Mouse (Mus musculus): ENCODE results near the gene Cnot8. TPM values are rescaled to one million over a fixed set of nuclear protein-coding genes. Genes with fewer than 3 reads are reported as not detected.

Gene Cnot8
- polyA plus RNA-seq, 1 experiment: 0.36 TPM

DNA sequence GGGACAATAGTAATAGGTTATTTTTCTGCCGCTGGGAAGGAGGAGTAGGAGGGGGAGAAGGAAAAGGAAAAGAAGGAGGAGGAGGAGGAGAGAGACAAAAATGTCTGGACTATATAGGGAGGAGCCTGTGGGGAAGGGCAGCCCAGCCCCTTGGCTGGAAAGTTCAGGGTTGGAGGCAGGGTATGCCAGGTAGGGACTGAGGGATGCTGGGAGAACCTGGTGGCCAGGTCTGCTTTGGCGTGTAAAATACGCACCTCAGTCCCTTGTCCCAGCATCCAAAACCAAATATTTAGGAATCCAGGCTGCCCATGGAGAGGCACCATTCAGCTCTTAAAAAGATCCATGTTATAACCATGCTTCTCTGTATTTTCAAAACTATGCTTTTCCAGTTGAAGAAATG lies 1.8 kb upstream of the Cnot8 start:
- Histone ChIP-seq H3K27me3 (ENCODE audit: control insufficient read depth) (peaks cover 14% of the 10 kb centered on the region), H3K4me3 (replicated peaks) (no peak overlapping the region), H3K36me3 (ENCODE audit: control insufficient read depth) (no peaks in the 10 kb centered on the region; the same call in 1 of the 2 replicates), H3K9me3 (ENCODE audit: control insufficient read depth, low read length) (no peaks in the 10 kb centered on the region), H3K4me1 (ENCODE audit: control insufficient read depth) (peaks cover 41% of the 10 kb centered on the region)
- TF ChIP-seq TAL1 (IDR thresholded peaks at IDR 0.05; ENCODE audit: low read length) (no peak), GATA1 (IDR thresholded peaks at IDR 0.05; ENCODE audit: low read length) (no peak)

DNA sequence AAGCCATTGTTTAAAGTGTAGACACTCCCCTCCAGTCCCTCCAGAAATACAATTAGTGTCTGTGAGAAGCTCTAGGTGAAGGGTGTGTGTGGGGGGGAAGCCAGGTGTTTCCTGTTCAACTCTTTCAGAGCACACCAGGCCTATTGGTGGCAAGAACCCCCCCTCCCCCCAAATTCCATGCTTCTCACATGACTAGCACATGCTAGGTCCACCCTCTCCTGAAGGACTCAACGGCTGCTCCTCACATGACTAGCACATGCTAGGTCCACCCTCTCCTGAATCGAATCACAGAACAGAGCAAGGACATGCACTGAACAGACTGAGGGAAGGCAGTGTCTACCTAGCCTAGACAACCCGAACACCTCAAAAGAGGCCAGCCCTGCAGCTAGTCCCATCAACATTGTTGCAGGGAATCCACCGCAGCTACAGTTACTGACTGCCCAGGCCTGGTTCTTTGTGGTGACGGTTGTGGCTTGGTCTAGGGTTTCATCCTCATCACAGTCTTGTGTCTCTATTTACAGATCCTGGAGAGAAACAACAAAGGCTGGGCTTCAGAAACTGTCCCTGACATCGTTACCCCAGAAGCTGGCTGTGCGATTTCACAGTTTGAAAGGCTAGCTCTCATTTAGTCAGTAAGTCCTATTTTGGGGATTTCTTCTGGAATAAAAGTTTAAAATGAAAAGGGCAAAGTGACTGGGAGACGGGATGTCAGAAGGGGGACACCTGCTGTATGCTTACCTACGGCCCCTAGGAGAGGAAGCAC lies 1.2 kb upstream of the Cnot8 start:
- Histone ChIP-seq H3K9me3 (ENCODE audit: control insufficient read depth, low read length) (no peaks in the 10 kb centered on the region), H3K4me3 (replicated peaks) (peak overlapping the region; percentile 79)
- TF ChIP-seq TAL1 (IDR thresholded peaks at IDR 0.05; ENCODE audit: low read length) (no peak), GATA1 (IDR thresholded peaks at IDR 0.05; ENCODE audit: low read length) (no peak)

DNA sequence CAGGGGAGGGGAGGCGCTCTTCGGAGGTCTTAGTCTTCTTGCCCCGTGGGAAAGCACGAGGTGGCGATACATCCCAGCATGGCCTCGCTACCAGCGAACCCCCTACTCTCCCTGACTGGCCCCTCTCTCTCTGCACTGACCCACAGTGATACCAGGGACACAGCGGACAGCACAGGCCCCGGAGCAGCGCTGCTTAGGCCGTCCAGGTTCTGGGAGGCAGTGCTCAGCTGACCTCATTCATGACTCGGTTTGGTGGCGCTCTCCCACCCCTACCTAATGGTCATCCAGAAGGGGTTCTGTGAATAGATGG lies 654 bp upstream of the Cnot8 start:
- Histone ChIP-seq H3K4me1 (ENCODE audit: control insufficient read depth) (peaks cover 48% of the 10 kb centered on the region), H3K9me3 (ENCODE audit: control insufficient read depth, low read length) (no peaks in the 10 kb centered on the region), H3K27me3 (ENCODE audit: control insufficient read depth) (peaks cover 2% of the 10 kb centered on the region), H3K4me3 (replicated peaks) (peak overlapping the region; percentile 79), H3K36me3 (ENCODE audit: control insufficient read depth) (peaks cover 6% of the 10 kb centered on the region)
- TF ChIP-seq TAL1 (IDR thresholded peaks at IDR 0.05; ENCODE audit: low read length): no peak
- TF ChIP-seq GATA1 (IDR thresholded peaks at IDR 0.05; ENCODE audit: low read length): no peak

More for the DNA sequence above, 1.2 kb upstream of the Cnot8 start:
- Histone ChIP-seq H3K36me3 (ENCODE audit: control insufficient read depth) (peaks cover under 1% of the 10 kb centered on the region), H3K4me1 (ENCODE audit: control insufficient read depth) (peaks cover 43% of the 10 kb centered on the region), H3K27me3 (ENCODE audit: control insufficient read depth) (peaks cover 8% of the 10 kb centered on the region)

DNA sequence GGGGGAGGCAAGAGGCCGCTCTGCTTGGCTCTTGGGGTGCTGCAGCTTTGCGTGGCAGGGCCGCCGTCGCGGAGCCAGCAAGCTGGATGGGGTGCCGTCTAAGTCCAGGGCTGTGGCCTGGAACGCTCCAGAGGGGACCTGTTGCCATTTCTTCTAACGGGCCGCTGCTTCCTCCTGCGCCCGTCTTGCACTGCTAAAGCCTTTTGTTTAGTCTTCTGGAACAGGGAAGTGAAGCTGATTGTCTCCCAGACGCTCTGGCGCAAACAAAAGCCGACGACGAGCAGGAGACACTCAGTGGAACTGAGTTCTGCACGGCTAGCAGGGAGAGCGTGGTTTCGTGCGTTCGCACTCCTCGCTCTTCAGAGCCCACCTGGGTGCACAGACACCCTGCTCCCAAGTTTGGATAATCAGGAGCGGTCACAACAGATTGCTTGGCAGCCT lies 418 bp downstream of the Cnot8 start:
- Histone ChIP-seq H3K4me3 (replicated peaks) (peak overlapping the region; percentile 79), H3K9me3 (ENCODE audit: control insufficient read depth, low read length) (no peaks in the 10 kb centered on the region), H3K4me1 (ENCODE audit: control insufficient read depth) (peaks cover 55% of the 10 kb centered on the region), H3K27me3 (ENCODE audit: control insufficient read depth) (no peaks in the 10 kb centered on the region), H3K36me3 (ENCODE audit: control insufficient read depth) (peaks cover 14% of the 10 kb centered on the region)
- TF ChIP-seq TAL1 (IDR thresholded peaks at IDR 0.05; ENCODE audit: low read length): no peak
- no peak for TF ChIP-seq GATA1 (IDR thresholded peaks at IDR 0.05; ENCODE audit: low read length)

DNA sequence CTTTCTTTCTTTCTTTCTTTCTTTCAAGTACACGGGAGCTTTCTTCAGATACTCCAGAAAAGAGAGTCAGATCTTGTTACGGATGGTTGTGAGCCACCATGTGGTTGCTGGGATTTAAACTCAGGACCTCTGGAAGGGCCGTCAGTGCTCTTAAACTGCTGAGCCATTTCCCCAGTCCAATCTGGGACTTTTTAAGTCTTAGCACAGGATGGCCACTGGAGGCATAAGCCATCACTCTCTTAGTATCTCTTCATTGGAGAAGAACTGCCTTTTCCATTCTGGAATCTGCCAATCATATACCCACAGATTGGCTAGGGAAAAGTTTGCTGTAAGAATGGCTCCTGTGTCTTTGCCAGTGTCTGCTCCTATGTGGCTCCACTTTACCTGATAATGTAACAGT lies 3.1 kb downstream of the Cnot8 start:
- no peak for TF ChIP-seq TAL1 (IDR thresholded peaks at IDR 0.05; ENCODE audit: low read length)
- TF ChIP-seq GATA1 (IDR thresholded peaks at IDR 0.05; ENCODE audit: low read length): no peak
- Histone ChIP-seq H3K36me3 (ENCODE audit: control insufficient read depth) (peaks cover 40% of the 10 kb centered on the region), H3K4me1 (ENCODE audit: control insufficient read depth) (peaks cover 52% of the 10 kb centered on the region), H3K4me3 (replicated peaks) (no peak overlapping the region), H3K9me3 (ENCODE audit: control insufficient read depth, low read length) (no peaks in the 10 kb centered on the region), H3K27me3 (ENCODE audit: control insufficient read depth) (no peaks in the 10 kb centered on the region)

DNA sequence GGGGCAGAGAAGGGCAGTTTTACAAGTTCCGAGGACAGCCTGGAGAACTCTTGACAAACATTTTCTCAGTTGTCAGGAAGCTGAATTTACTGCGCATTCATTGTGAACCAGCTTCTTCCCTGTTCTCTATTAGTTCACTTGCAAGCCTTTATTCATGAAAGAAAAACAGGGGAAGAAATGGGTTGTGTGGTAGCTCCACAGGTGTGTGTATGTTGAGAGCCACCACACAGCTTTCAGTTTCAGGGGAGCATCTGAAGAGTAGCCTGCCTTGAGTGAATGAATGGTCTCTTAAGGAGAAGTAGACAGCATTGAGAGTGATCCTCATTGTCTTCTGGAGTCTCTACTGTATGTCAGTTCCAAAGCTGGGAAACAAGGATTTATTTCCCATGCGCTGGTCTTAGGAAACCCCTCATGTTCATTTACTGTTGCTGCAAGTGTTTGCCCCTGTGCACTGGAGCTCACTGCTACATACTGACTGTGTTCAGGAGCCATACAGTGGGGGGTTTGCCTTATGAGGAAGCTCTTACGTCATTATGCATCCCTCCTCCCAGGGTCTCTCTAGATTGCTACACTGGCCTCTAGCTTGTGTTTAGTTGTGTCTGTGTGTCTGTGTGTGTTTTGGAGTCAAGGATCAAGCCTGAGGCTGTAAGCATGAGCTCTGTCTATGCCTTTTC lies 3.8 kb downstream of the Cnot8 start:
- Histone ChIP-seq H3K4me1 (ENCODE audit: control insufficient read depth) (peaks cover 48% of the 10 kb centered on the region), H3K27me3 (ENCODE audit: control insufficient read depth) (no peaks in the 10 kb centered on the region), H3K9me3 (ENCODE audit: control insufficient read depth, low read length) (no peaks in the 10 kb centered on the region), H3K36me3 (ENCODE audit: control insufficient read depth) (peaks cover 46% of the 10 kb centered on the region), H3K4me3 (replicated peaks) (no peak overlapping the region)
- TF ChIP-seq GATA1 (IDR thresholded peaks at IDR 0.05; ENCODE audit: low read length) (no peak), TAL1 (IDR thresholded peaks at IDR 0.05; ENCODE audit: low read length) (no peak)

DNA sequence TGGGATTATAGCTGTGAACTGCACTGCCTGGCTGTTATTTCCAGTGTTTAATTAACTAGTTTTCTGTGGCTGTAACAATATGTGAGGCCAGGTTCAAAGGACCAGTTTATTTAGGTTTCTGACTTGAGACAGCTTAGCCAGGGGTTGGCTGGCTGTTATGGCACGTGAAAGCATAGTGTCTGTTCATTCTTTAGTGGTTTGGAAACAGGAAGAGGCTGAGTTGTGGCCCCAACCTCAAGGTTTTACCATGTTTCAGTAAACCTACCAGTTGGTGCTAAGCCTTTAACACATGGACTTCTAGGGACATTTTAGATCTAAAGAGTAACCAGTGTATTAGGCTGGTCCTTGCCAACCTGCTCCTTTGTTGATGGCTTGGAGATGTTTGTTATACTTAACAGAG lies 12.6 kb downstream of the Cnot8 start:
- TF ChIP-seq GATA1 (IDR thresholded peaks at IDR 0.05; ENCODE audit: low read length): no peak
- no peak for TF ChIP-seq TAL1 (IDR thresholded peaks at IDR 0.05; ENCODE audit: low read length)
- Histone ChIP-seq H3K36me3 (ENCODE audit: control insufficient read depth) (peaks cover 89% of the 10 kb centered on the region), H3K4me3 (replicated peaks) (no peak overlapping the region), H3K9me3 (ENCODE audit: control insufficient read depth, low read length) (no peaks in the 10 kb centered on the region), H3K27me3 (ENCODE audit: control insufficient read depth) (no peaks in the 10 kb centered on the region), H3K4me1 (ENCODE audit: control insufficient read depth) (0 out of 2 replicates have a peak, but pooled peaks cover 2% of the 10 kb centered on the region)

DNA sequence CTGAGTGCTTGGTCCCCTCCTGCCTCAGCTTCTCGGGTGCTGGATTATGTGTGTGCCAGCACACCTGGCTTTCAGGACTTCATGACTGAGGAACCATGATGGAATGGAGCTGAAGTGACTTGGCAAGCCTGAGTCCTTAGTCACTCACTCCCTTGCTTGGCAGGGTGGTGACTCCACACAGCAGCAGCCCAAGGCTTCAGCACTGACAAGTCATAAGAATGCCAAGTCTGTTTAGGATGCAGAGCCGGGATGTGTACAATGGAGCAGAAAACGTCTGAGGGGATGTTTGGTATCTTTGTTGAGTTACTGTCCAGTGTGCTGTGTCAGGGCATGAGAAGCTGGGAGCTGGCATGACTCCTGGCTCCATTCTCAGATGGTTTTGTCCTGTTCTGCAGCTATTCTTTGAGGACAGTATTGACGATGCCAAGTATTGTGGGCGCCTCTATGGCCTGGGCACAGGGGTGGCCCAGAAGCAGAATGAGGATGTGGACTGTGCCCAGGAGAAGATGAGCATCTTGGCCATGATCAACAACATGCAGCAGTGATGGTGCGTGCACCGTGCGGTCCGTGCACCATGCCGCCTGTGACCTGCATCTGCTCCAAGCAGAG lies 13.2 kb downstream of the Cnot8 start:
- TF ChIP-seq GATA1 (IDR thresholded peaks at IDR 0.05; ENCODE audit: low read length) (no peak), TAL1 (IDR thresholded peaks at IDR 0.05; ENCODE audit: low read length) (no peak)
- Histone ChIP-seq H3K4me1 (ENCODE audit: control insufficient read depth) (0 out of 2 replicates have a peak, but pooled peaks cover 2% of the 10 kb centered on the region), H3K27me3 (ENCODE audit: control insufficient read depth) (no peaks in the 10 kb centered on the region), H3K4me3 (replicated peaks) (no peak overlapping the region), H3K9me3 (ENCODE audit: control insufficient read depth, low read length) (no peaks in the 10 kb centered on the region), H3K36me3 (ENCODE audit: control insufficient read depth) (peaks cover 90% of the 10 kb centered on the region)

DNA sequence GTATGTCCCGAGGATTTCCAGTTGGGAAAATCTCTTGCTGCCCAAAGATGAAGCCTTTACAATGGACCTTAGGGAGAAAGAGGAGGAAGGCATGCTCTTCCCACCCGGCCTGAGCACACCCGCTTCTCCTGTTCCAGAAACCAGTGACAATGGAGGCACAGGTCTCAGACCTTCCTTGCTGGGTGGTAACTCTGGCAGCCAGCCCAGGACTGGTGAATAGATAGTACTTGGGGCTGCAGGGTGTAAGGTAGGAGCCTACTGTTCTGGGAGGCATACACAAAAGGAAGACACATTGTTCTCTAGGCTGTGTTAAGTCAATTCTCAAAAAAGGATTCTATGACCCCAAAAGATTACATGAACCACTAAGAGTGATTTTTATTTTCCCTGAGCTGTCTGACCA lies 16.7 kb downstream of the Cnot8 start:
- H3K4me1 ChIP-seq (ENCODE audit: control insufficient read depth): 0 out of 2 replicates have a peak, but pooled peaks cover 4% of the 10 kb centered on the region
- H3K9me3 ChIP-seq (ENCODE audit: control insufficient read depth, low read length): no peaks in the 10 kb centered on the region
- H3K36me3 ChIP-seq (ENCODE audit: control insufficient read depth): peaks cover 90% of the 10 kb centered on the region
- no peak overlapping the region for H3K4me3 ChIP-seq (replicated peaks)
- TF ChIP-seq GATA1 (IDR thresholded peaks at IDR 0.05; ENCODE audit: low read length): no peak
- TF ChIP-seq TAL1 (IDR thresholded peaks at IDR 0.05; ENCODE audit: low read length): no peak
- H3K27me3 ChIP-seq (ENCODE audit: control insufficient read depth): no peaks in the 10 kb centered on the region

Measured in erythroblast, embryonic 14.5 days (primary cell).